Mouse (Mus musculus) natural killer cell, adult 2 months (primary cell): ENCODE data around the gene Stard8.
"Not testable (repeated sequence)": the region's sequence is repeated elsewhere in the genome, so short reads cannot be mapped to it uniquely, and the experiment has no call there.

Experiments
- DNase-seq, 2 experiments: peaks; one replicate each; pipeline ENCODE4 v3.0.0; 2022; ENCODE audit warnings: low spot score in 2 of 2

Stard8 gene

GRCm38 (mm10) chrX:99003046-99003445 lies at the start of gene Stard8:
Stard8 (plus strand) TSS chrX:99003248.
- no peak for DNase-seq

DNA sequence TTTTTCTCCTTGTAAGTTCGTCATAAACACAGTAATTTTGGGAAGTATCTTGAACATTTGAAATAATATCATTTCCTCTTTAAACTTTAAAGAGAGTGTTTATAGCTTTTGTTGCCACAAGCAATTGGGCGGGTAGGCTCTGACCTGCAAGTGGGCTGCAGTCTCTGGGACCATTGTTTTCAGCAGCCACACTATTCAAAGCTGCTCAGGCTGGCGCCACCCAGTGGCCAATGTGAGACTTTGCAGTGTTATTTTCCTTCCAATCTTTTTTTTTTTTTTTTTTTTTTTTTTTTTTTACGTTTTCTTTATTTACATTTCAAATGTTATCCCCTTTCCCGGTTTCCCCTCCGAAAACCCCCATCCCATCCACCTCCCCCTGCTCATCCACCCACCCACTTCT lies 49.1 kb upstream of the Stard8 start:
- DNase-seq: peak; percentile 8 to 12

DNA sequence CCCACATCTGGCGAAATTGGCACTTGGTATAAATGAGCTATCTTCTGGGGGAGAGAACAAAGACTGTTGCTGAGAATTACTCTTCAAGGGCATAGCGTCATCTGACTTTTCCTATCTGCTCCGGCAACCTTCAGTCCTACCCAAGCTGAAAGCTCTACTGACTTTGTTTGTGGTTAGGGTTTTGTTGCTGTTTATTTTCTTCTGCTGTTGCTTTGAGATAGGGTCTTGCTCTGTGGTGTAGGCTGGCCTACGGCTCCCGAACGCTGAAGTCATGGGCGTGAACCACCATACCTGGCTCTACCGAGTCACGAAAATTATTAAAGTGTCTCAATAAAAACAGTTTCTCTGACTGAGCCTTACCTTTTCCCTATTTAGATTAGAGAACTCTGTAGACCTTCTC lies 44.8 kb upstream of the Stard8 start:
- no peak for DNase-seq

- no peak for DNase-seq
Measured at GRCm38 (mm10) chrX:98959050-98959449, 44.0 kb upstream of the Stard8 start.

DNA sequence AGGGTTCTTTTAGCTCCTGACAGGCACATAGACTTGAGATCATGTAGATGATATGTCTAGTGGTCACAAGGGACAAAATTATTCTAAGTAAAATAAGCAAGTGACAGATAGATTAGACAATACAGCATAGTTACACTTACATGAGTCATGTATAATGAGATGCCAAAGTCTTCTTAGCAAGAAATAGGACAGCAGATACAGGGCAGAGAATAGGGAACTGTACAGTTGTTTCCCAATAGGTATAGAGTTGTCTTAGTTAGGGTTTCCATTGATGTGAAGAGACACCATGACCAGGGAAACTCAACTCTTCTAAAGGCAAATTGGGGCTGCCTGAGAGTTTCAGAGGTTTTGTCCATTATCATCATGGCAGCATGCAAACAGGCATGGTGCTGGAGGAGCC lies 39.3 kb upstream of the Stard8 start:
- no peak for DNase-seq

- no peak for DNase-seq
Measured at GRCm38 (mm10) chrX:98964513-98964912, 38.5 kb upstream of the Stard8 start.

DNA sequence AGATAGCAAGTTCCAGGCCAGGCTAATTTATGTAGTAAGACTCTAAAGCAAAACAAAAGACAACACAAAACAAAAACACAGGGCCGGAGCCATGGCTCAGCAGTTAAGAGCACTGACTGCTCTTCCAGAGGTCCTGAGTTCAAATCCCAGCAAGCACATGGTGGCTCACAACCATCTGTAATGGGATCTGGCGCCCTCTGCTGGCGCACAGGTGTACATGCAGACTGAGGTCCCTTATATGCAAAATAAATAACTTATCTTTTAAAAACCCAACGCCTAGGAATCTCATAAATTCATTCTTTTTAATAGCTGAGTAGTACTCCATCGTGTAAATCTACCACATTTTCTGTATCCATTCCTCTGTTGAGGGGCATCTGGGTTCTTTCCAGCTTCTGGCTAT lies 16.4 kb upstream of the Stard8 start:
- not testable (repeated sequence) for DNase-seq

GRCm38 (mm10) chrX:98989574-98989973 lies 13.5 kb upstream of the Stard8 start:
- peak in 1 of 2 experiments; percentile 10 for DNase-seq

DNA sequence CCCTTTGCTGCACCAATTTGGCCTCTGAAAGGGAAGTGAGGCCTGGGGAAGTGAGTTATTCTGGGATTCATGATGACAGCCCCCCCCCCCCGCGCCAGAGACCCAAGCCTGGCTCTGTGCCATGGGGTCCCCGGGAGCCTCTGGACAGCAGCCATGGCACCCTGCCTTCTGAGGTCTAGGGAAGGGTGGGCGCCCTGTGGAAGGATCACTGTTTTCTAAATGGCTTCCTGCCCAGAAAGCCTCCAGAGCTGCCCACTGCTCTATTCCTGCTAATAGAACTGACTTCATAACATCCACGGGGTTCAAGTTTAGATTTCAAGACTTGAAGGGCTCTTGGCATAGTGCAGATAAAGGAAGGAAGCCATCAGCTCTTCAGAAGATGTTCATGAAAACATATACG lies 983 bp upstream of the Stard8 start:
- DNase-seq: no peak

DNA sequence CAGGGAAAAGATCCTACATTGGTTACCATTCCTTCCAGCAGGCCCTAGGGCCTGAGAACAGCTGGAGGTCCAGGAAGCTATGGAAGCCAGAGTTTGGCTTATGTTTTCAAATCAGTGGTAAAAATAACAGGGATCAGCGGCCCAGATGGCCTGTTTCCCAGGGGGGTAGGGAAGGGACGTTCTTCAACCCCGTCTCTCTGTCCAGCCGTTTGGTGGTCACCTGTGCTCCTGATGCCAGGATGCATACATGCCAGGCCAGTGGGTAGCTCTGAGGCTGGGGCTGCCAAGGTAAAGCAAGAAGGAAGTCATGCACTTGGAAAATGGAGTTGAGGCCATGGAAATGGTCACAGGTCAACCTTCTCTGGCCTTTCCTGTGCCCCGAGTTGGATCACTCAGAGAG lies 7.5 kb downstream of the Stard8 start:
- no peak for DNase-seq

DNA sequence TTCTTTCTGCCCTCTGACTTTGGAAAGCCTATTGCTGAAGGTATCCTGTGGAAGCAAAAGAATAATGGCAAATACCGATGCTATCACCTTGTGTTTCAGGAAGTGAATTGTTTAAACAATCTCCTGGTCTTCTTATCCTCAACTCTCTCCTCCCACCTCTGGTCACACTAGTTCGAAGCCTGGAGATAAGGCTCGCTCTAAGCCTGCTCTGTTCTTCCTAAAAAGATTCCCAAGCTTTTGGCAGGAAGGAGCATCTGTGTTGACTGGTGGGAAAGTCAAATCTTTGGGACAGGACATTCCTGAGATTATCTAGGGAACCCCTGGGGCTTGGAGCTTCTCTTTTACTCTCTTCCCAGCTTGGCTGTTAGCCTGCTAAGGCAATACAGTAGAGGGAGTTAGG lies 8.2 kb downstream of the Stard8 start:
- no peak for DNase-seq

DNA sequence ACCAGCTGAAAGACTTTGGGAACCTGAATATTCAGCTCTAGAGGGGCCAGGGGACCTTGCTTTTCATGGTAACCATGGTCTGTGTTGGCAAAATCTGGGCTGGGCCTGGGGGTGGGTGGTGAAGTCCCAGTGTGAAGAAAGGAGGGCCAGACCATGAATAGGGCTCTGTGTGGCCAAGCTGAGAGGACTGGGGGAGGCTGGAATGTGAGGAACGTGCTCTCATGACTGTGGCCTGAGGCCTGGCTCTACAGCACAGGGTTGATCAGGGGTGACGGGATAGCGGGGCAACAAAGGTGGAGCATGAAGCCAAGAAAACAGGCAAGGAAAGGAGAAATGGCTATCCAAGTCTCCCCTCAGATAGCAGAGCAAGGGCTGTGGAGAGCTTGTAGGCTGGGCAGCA lies 9.4 kb downstream of the Stard8 start:
- no peak for DNase-seq

GRCm38 (mm10) chrX:99015705-99016104 lies 12.7 kb downstream of the Stard8 start:
- no peak for DNase-seq

DNA sequence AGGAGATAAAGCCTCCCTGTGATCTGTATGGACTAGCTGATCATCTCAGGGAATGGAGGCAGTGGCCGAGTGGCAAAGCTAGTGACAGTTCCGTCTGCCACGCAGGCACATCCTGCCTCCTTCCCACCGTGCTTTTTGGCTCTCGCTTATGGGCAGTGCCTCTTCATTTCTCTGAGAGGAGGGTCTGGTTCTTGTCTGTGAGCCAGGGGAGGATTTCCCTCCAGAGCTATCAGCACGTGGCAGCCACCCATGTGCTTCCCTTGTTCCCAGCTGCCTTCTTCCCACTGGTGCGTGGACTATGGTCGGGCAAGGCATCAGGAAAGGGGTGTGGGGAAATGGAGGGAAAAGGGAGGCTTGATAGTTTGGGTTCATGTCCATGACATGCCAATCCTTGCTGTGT lies 13.9 kb downstream of the Stard8 start:
- DNase-seq: no peak

- DNase-seq: no peak
Measured at GRCm38 (mm10) chrX:99017874-99018273, 14.8 kb downstream of the Stard8 start.

DNA sequence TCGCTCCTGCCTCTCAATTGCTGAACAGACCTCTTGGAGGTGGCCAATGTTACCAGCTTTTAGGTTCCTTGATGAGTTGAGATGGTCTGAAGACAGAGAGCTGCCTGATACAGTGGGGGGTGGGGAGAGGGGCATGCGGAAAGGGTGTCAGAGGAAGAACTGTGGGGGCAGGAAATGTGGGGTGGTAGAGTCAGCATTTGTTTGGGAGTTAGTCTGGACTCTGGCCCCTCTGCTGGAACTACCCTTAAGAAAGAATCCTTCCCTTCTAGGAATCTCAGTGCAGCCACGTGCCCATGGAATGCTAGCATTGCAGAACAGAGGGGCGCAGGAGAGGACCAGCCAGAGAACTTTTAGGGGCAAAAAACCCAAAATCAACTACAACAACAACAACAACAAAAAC lies 16.3 kb downstream of the Stard8 start:
- DNase-seq: no peak

DNA sequence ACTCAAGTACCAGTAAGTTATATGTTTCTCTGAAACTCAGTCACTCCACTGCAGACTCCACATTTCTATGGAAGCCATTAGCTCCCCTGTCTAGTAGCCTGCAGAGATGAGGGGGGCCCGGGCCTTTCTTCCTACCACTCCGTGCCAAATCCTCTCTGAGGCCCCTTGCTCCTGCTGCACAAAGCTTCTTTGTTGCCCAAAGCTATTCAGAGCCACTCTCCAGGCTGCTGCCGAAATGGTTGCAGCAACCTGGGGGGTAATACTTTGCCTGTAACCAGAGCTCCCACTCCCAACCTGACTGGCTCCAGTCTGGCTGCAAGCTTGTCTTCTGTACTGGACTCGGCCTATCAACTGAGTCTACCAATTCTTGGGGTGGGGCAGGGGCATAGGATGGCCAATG lies 17.2 kb downstream of the Stard8 start:
- DNase-seq: no peak

DNA sequence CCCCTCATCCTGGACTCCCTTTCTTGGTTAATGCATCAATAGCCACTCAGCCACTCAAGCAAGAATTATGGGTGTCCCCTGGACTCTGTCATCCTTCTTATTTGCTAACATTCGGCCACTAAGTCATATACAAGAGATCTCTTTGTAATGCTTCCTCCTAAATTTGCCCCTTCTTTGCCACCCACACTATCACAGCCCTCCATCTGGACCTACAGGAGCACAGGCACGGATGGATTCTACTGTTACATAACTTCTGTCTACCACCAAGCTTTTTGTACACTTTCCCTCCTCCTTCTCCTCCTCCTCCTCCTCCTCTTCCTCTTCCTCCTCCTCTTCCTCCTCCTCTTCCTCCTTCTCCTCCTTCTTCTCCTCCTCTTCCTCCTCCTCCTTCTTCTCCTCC lies 18.5 kb downstream of the Stard8 start:
- no peak for DNase-seq

- DNase-seq: no peak
Measured at GRCm38 (mm10) chrX:99023951-99024350, 20.9 kb downstream of the Stard8 start.

- no peak for DNase-seq
Measured at GRCm38 (mm10) chrX:99035407-99035806, 32.4 kb downstream of the Stard8 start.

DNA sequence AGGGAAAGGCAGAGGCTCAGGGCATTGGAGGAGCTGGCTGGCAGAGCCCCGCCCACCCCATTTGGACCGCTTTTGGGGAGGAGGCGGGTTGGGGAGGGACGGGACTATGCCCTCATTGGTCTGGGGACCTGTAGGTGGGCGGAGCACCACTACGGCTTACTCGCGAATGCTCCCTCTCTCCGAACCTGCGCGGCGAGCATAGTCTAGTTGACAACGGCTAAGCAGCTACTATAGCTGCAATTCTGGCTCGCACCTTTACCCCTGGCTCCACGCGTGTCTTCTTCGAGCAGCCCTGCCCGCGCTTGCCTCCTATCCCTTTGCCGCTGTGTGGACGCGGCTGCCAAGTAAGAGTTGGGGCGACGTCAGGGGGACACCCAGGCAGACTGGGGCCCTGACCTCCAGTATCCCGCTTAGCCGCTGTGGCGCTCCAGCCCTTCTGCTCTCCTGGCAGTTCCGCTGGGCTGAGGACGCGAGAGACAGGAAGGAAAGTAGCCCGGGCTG lies 39.5 kb downstream of the Stard8 start:
- DNase-seq: peak; percentile 32 to 56

DNA sequence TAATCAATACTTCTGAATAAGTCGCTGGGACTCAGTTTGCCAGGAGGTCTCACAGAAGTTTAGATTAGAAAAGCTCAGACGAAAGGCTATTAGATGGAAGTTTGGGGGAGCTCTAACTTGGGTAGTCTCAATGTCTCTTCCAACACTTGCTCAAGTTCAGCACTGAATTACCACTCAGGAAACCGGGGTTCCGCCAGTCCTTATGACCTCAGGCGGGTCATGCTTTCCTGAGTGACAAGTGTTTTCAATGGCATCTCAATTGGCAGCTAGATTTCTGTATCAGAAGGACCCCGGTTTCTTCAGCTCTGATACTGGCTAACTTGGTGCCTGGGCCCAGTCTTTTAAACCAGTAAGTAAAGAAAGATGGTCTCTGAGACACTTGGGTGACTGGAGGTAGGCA lies 40.2 kb downstream of the Stard8 start:
- DNase-seq: no peak

GRCm38 (mm10) chrX:99043739-99044138 lies 40.7 kb downstream of the Stard8 start:
- DNase-seq: no peak

DNA sequence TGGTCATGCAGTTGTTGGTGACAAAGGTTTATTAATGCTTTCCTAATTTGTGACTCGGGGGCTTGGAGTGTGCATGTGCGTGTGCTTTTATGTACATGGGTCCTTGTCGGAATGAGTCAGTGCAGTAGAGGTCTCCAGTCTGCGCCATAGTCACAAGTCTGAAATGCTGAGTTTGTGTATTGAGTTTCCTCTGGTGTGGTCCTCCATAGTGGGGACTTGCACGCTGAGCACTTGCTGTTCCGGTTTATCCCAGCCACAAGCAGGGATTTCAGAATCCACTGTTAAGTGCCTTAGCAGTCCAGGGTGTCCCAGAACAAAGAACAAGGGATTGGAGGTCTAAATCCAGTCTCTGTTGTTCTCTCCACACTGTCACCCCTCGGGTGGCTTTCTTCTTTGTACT lies 42.3 kb downstream of the Stard8 start:
- no peak for DNase-seq
